Mouse (Mus musculus) macrophage (primary cell): ENCODE measurements around the gene Enpp1. TPM values are rescaled to one million over a fixed set of nuclear protein-coding genes. Genes with fewer than 3 reads are reported as not detected.
A peak's percentile ranks its signal among the peaks of the same experiment; 100 is the strongest.
"Not testable (repeated sequence)": the region's sequence is repeated elsewhere in the genome, so short reads cannot be mapped to it uniquely, and the experiment has no call there.

Experiments used
- H3K27ac ChIP-seq: fragments of 350-480 bp; formaldehyde crosslinking; 2 replicates; pipeline ENCODE4 v1.9.0; 2021
- H3K36me3 ChIP-seq: fragments of 350-480 bp; formaldehyde crosslinking; 2 replicates; pipeline ENCODE4 v1.9.0; 2021; ENCODE audit errors: inconsistent target
- H3K4me3 ChIP-seq: fragments of 350-480 bp; formaldehyde crosslinking; 2 replicates; pipeline ENCODE4 v1.9.0; 2021; ENCODE audit errors: inconsistent target
- H3K79me2 ChIP-seq: fragments of 350-480 bp; formaldehyde crosslinking; 2 replicates; pipeline ENCODE4 v1.9.0; 2021; ENCODE audit errors: inconsistent target
- WGBS: methylation state at CpG from one replicate; pipeline ENCODE4 v1.1.7; 2026; ENCODE audit warnings: inconsistent platforms; ENCODE audit not compliant: missing documents; 5-methylcytosine and 5-hydroxymethylcytosine counted together
- polyA plus RNA-seq: library from polyadenylated mRNA; stranded (reverse); fragments of 250-400 nt; gene quantifications from 3 replicates; pipeline ENCODE4 v1.2.4, GENCODE M21; 2018; ENCODE audit warnings: inconsistent platforms

Enpp1 gene
- polyA plus RNA-seq, 1 experiment from 2014 or later, result 14.4 TPM

- no peaks in the 10 kb centered on the region for H3K79me2 ChIP-seq
- H3K4me3 ChIP-seq, result no peak overlapping the region
- H3K27ac ChIP-seq, result no peak overlapping the region
- 100% methylated on average over 1 of the region's 2 CpGs for WGBS
- H3K36me3 ChIP-seq, result no peaks in the 10 kb centered on the region
These were observed 75.0 kb downstream of the Enpp1 start for GRCm38 (mm10) chr10:24636986-24637385.

- Histone ChIP-seq H3K27ac (peak overlapping the region; percentile 89), H3K36me3 (no peaks in the 10 kb centered on the region), H3K79me2 (no peaks in the 10 kb centered on the region), H3K4me3 (no peak overlapping the region; the same call in 1 of the 2 replicates)
- 9% methylated on average over 10 of the region's 10 CpGs for WGBS
These were observed 76.1 kb downstream of the Enpp1 start for GRCm38 (mm10) chr10:24635884-24636283.

GRCm38 (mm10) chr10:24635331-24635815 lies 76.6 kb downstream of the Enpp1 start:
- no peaks in the 10 kb centered on the region for H3K36me3 ChIP-seq
- WGBS, result 5% methylated on average over 11 of the region's 11 CpGs
- H3K4me3 ChIP-seq, result no peak overlapping the region; the same call in 1 of the 2 replicates
- no peaks in the 10 kb centered on the region for H3K79me2 ChIP-seq
- peak overlapping the region; percentile 89 for H3K27ac ChIP-seq

GRCm38 (mm10) chr10:24634288-24634687 lies 77.7 kb downstream of the Enpp1 start:
- no peaks in the 10 kb centered on the region for H3K79me2 ChIP-seq
- 42% methylated on average over 9 of the region's 9 CpGs for WGBS
- H3K27ac ChIP-seq, result peak overlapping the region; percentile 89
- H3K4me3 ChIP-seq, result no peak overlapping the region
- H3K36me3 ChIP-seq, result no peaks in the 10 kb centered on the region

- Histone ChIP-seq H3K79me2 (no peaks in the 10 kb centered on the region), H3K4me3 (no peak overlapping the region), H3K36me3 (no peaks in the 10 kb centered on the region), H3K27ac (no peak overlapping the region)
- WGBS, result 94% methylated on average over 5 of the region's 5 CpGs
These were observed 80.8 kb downstream of the Enpp1 start for GRCm38 (mm10) chr10:24631122-24631521.

GRCm38 (mm10) chr10:24630469-24631081 lies 81.4 kb downstream of the Enpp1 start:
- H3K36me3 ChIP-seq, result no peaks in the 10 kb centered on the region
- H3K27ac ChIP-seq, result no peak overlapping the region
- WGBS, result 26% methylated on average over 18 of the region's 18 CpGs
- no peak overlapping the region for H3K4me3 ChIP-seq
- H3K79me2 ChIP-seq, result no peaks in the 10 kb centered on the region

GRCm38 (mm10) chr10:24629086-24629720 lies 82.8 kb downstream of the Enpp1 start:
- Histone ChIP-seq H3K36me3 (no peaks in the 10 kb centered on the region), H3K27ac (no peak overlapping the region), H3K79me2 (no peaks in the 10 kb centered on the region), H3K4me3 (no peak overlapping the region)
- WGBS, result 94% methylated on average over 9 of the region's 9 CpGs

- Histone ChIP-seq H3K27ac (no peak overlapping the region), H3K4me3 (no peak overlapping the region), H3K79me2 (no peaks in the 10 kb centered on the region), H3K36me3 (no peaks in the 10 kb centered on the region)
- 92% methylated on average over 7 of the region's 9 CpGs for WGBS
These were observed 83.5 kb downstream of the Enpp1 start for GRCm38 (mm10) chr10:24628466-24628865.

- no peak overlapping the region for H3K4me3 ChIP-seq
- no peaks in the 10 kb centered on the region for H3K79me2 ChIP-seq
- H3K27ac ChIP-seq, result no peak overlapping the region
- 81% methylated on average over 6 of the region's 12 CpGs for WGBS
- no peaks in the 10 kb centered on the region for H3K36me3 ChIP-seq
These were observed 84.7 kb downstream of the Enpp1 start for GRCm38 (mm10) chr10:24627262-24627661.

- WGBS, result 52% methylated on average over 24 of the region's 24 CpGs
- Histone ChIP-seq H3K27ac (no peak overlapping the region), H3K4me3 (no peak overlapping the region), H3K79me2 (no peaks in the 10 kb centered on the region), H3K36me3 (no peaks in the 10 kb centered on the region)
These were observed 86.8 kb downstream of the Enpp1 start for GRCm38 (mm10) chr10:24625060-24625701.

GRCm38 (mm10) chr10:24622586-24622985 lies 89.4 kb downstream of the Enpp1 start:
- H3K36me3 ChIP-seq, result no peaks in the 10 kb centered on the region
- 29% methylated on average over 7 of the region's 7 CpGs for WGBS
- H3K79me2 ChIP-seq, result no peaks in the 10 kb centered on the region
- no peak overlapping the region for H3K4me3 ChIP-seq
- no peak overlapping the region for H3K27ac ChIP-seq

GRCm38 (mm10) chr10:24621572-24621971 lies 90.4 kb downstream of the Enpp1 start:
- Histone ChIP-seq H3K27ac (no peak overlapping the region), H3K79me2 (no peaks in the 10 kb centered on the region), H3K4me3 (no peak overlapping the region), H3K36me3 (no peaks in the 10 kb centered on the region)
- 14% methylated on average over 9 of the region's 9 CpGs for WGBS

GRCm38 (mm10) chr10:24616572-24616971 lies 95.4 kb downstream of the Enpp1 start:
- H3K27ac ChIP-seq, H3K4me3 ChIP-seq, H3K79me2 ChIP-seq, H3K36me3 ChIP-seq: not testable (repeated sequence)
- 100% methylated on average over 1 of the region's 1 CpGs for WGBS

GRCm38 (mm10) chr10:24615799-24616198 lies 96.2 kb downstream of the Enpp1 start:
- Histone ChIP-seq H3K4me3 (no peak overlapping the region), H3K27ac (no peak overlapping the region), H3K79me2 (no peaks in the 10 kb centered on the region), H3K36me3 (no peaks in the 10 kb centered on the region)
- 95% methylated on average over 4 of the region's 6 CpGs for WGBS

GRCm38 (mm10) chr10:24614726-24615125 lies 97.2 kb downstream of the Enpp1 start:
- H3K36me3 ChIP-seq, result no peaks in the 10 kb centered on the region
- 94% methylated on average over 4 of the region's 4 CpGs for WGBS
- no peak overlapping the region for H3K4me3 ChIP-seq
- H3K79me2 ChIP-seq, result no peaks in the 10 kb centered on the region
- H3K27ac ChIP-seq, result no peak overlapping the region
